Mouse (Mus musculus): ENCODE data around the gene Ror1. TPM values are rescaled to one million over a fixed set of nuclear protein-coding genes. Genes with fewer than 3 reads are reported as not detected.

The Ror1 gene
- polyA plus RNA-seq, 1 experiment from 2014 or later, result 1.5 TPM

- no peak for DNase-seq (ENCODE audit: low spot score)
- 52% methylated on average over 3 of the region's 3 CpGs for WGBS
- H3K4me1 ChIP-seq (replicated peaks; ENCODE audit: control insufficient read depth, insufficient read depth, low read length), result no peaks in the 10 kb centered on the region; the same call in 1 of the 2 replicates
These were observed 35.8 kb upstream of the Ror1 start for GRCm38 (mm10) chr4:100059811-100060210.

DNA sequence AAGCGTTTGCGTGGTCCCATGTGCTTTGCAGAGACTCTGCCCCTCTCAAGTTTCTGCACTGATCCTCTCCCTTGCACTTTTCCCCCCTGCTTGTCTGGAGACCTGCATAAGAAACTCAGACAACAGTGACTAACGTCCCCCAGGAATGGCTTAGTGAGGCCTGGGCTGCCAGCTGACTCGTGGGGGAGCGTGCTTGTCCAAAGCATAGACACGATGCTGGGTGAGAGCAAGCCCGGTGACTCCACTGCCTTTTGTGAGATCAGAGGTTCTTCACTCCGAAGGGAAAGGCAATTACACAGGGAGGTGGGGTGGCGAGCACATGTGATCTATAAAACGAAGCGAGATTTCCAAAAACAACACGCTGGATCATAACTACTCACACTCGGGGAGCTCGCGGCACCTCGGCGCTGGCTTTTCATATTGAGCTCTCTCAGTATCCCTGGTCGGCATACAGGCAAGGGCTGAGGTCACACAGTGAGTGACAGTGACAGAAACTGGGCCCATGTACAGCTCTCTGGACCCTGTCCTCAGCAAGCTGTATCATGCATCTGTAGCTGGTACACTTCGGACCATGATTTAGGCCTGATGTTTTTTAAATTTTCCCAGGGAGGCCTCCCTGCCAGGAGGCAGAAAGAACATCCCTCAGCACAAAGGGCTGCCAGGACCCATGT is 34.1 kb upstream of the Ror1 start:
- Histone ChIP-seq H3K4me1 (replicated peaks; ENCODE audit: control insufficient read depth, insufficient read depth, low read length) (no peaks in the 10 kb centered on the region), H3K4me2 (replicated peaks) (no peak overlapping the region), H3K9ac (no peak overlapping the region), H3K4me3 (replicated peaks; ENCODE audit: low read length) (no peak overlapping the region), H3K27ac (no peak overlapping the region), H3K27me3 (ENCODE audit: control insufficient read depth, insufficient read depth, low read length) (no peaks in the 10 kb centered on the region), H3K36me3 (replicated peaks; ENCODE audit: control insufficient read depth, insufficient read depth) (no peaks in the 10 kb centered on the region), H3K9me3 (ENCODE audit: control insufficient read depth, low read length) (no peaks in the 10 kb centered on the region)
- DNase-seq (ENCODE audit: low spot score) (no peak), ATAC-seq (ENCODE audit: low FRiP score) (no peak)
- WGBS, result 77% methylated on average over 19 of the region's 19 CpGs

More at GRCm38 (mm10) chr4:100059811-100060210, 35.8 kb upstream of the Ror1 start:
- H3K9ac ChIP-seq, result no peak overlapping the region
- no peaks in the 10 kb centered on the region for H3K36me3 ChIP-seq (replicated peaks; ENCODE audit: control insufficient read depth, insufficient read depth)
- no peak for ATAC-seq (ENCODE audit: low FRiP score)
- H3K9me3 ChIP-seq (ENCODE audit: control insufficient read depth, low read length), result no peaks in the 10 kb centered on the region
- no peak overlapping the region for H3K4me2 ChIP-seq (replicated peaks)
- no peaks in the 10 kb centered on the region for H3K27me3 ChIP-seq (ENCODE audit: control insufficient read depth, insufficient read depth, low read length)
- H3K27ac ChIP-seq, result no peak overlapping the region
- no peak overlapping the region for H3K4me3 ChIP-seq (replicated peaks; ENCODE audit: low read length)

DNA sequence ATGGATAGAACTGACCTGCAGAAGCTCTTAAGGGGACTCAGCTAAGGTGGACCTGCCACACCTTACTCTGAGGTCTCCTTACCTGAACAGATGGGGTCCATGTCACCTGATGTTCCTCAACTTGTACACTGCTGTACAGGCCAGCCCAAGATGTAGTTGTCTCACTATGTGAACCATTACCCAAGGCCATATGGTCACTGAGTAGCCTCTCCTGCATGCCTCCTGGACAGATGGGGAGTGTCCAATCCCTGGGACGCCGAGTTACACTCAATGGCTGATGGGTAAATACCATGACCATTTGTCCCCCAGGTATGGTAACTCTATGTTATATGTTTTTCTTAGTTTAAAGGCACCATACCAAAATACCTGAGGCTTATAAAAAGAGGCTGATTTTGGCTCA is 29.9 kb upstream of the Ror1 start:
- no peaks in the 10 kb centered on the region for H3K9me3 ChIP-seq (ENCODE audit: control insufficient read depth, low read length)
- no peaks in the 10 kb centered on the region for H3K27me3 ChIP-seq (ENCODE audit: control insufficient read depth, insufficient read depth, low read length)
- H3K9ac ChIP-seq, result no peak overlapping the region
- ATAC-seq (ENCODE audit: low FRiP score) (no peak), DNase-seq (ENCODE audit: low spot score) (no peak)
- 97% methylated on average over 2 of the region's 2 CpGs for WGBS
- H3K27ac ChIP-seq, result no peak overlapping the region
- H3K4me1 ChIP-seq (replicated peaks; ENCODE audit: control insufficient read depth, insufficient read depth, low read length), result no peaks in the 10 kb centered on the region
- no peak overlapping the region for H3K4me2 ChIP-seq (replicated peaks)
- no peak overlapping the region for H3K4me3 ChIP-seq (replicated peaks; ENCODE audit: low read length)
- no peaks in the 10 kb centered on the region for H3K36me3 ChIP-seq (replicated peaks; ENCODE audit: control insufficient read depth, insufficient read depth)

- WGBS, result 78% methylated on average over 6 of the region's 6 CpGs
- H3K4me1 ChIP-seq (replicated peaks; ENCODE audit: control insufficient read depth, insufficient read depth, low read length), result no peaks in the 10 kb centered on the region
- H3K4me3 ChIP-seq (replicated peaks; ENCODE audit: low read length), result no peak overlapping the region
- ATAC-seq (ENCODE audit: low FRiP score), result no peak
- no peaks in the 10 kb centered on the region for H3K9me3 ChIP-seq (ENCODE audit: control insufficient read depth, low read length)
- no peak overlapping the region for H3K27ac ChIP-seq
- DNase-seq (ENCODE audit: low spot score), result no peak
- no peaks in the 10 kb centered on the region for H3K27me3 ChIP-seq (ENCODE audit: control insufficient read depth, insufficient read depth, low read length)
- no peaks in the 10 kb centered on the region for H3K36me3 ChIP-seq (replicated peaks; ENCODE audit: control insufficient read depth, insufficient read depth)
- H3K4me2 ChIP-seq (replicated peaks), result no peak overlapping the region
- no peak overlapping the region for H3K9ac ChIP-seq
These were observed 25.5 kb upstream of the Ror1 start for GRCm38 (mm10) chr4:100070101-100070500.

- H3K4me3 ChIP-seq (replicated peaks; ENCODE audit: low read length), result peak overlapping the region; percentile 70
- peak overlapping the region; percentile 65; the same call in 1 of the 2 replicates for H3K9ac ChIP-seq
- under 1% methylated on average over 21 of the region's 21 CpGs for WGBS
- ATAC-seq (ENCODE audit: low FRiP score), result no peak
- H3K36me3 ChIP-seq (replicated peaks; ENCODE audit: control insufficient read depth, insufficient read depth), result no peaks in the 10 kb centered on the region
- no peak overlapping the region for H3K27ac ChIP-seq
- no peaks in the 10 kb centered on the region for H3K4me1 ChIP-seq (replicated peaks; ENCODE audit: control insufficient read depth, insufficient read depth, low read length)
- peak overlapping the region; percentile 99 for H3K4me2 ChIP-seq (replicated peaks)
- no peaks in the 10 kb centered on the region for H3K9me3 ChIP-seq (ENCODE audit: control insufficient read depth, low read length)
- peaks cover 13% of the 10 kb centered on the region for H3K27me3 ChIP-seq (ENCODE audit: control insufficient read depth, insufficient read depth, low read length)
- peak; percentile 43 for DNase-seq (ENCODE audit: low spot score)
These were observed 1.1 kb downstream of the Ror1 start for GRCm38 (mm10) chr4:100096596-100097181.

DNA sequence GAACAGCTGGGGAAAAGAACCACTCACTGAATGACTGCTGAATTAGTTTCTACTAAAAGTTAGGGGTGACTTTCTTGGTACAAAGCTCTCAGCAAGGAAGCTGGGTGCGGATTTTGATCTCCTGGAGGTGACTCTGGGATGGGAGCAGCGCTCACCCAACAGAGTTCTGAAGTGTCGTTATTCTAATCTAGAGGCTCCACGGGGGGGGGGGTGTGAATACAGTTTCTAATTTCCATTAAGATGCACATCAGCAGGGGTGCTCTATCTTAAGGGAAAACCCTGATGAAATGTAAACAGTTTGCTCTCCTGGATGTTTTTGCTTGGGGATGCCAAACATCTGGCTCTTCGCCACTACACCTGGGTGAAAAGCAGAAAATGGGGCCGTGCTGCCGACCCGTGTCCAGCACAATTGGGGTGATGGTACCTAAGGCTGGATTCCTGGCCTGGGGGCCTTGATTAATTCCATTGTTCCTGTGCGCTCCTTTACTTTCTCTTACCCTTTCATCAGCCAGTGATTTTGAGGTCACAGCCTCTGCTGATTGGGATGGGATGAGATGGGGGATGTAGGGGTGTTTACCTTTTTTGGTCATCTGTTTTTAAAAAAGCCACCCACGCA is 1.9 kb downstream of the Ror1 start:
- WGBS, result 16% methylated on average over 10 of the region's 10 CpGs
- no peaks in the 10 kb centered on the region for H3K9me3 ChIP-seq (ENCODE audit: control insufficient read depth, low read length)
- H3K9ac ChIP-seq, result peak overlapping the region; percentile 65; the same call in 1 of the 2 replicates
- peak overlapping the region; percentile 70 for H3K4me3 ChIP-seq (replicated peaks; ENCODE audit: low read length)
- peak overlapping the region; percentile 99 for H3K4me2 ChIP-seq (replicated peaks)
- H3K27me3 ChIP-seq (ENCODE audit: control insufficient read depth, insufficient read depth, low read length), result peaks cover 13% of the 10 kb centered on the region
- H3K36me3 ChIP-seq (replicated peaks; ENCODE audit: control insufficient read depth, insufficient read depth), result no peaks in the 10 kb centered on the region
- H3K27ac ChIP-seq, result no peak overlapping the region
- ATAC-seq (ENCODE audit: low FRiP score), result no peak
- no peak for DNase-seq (ENCODE audit: low spot score)
- no peaks in the 10 kb centered on the region for H3K4me1 ChIP-seq (replicated peaks; ENCODE audit: control insufficient read depth, insufficient read depth, low read length)

DNA sequence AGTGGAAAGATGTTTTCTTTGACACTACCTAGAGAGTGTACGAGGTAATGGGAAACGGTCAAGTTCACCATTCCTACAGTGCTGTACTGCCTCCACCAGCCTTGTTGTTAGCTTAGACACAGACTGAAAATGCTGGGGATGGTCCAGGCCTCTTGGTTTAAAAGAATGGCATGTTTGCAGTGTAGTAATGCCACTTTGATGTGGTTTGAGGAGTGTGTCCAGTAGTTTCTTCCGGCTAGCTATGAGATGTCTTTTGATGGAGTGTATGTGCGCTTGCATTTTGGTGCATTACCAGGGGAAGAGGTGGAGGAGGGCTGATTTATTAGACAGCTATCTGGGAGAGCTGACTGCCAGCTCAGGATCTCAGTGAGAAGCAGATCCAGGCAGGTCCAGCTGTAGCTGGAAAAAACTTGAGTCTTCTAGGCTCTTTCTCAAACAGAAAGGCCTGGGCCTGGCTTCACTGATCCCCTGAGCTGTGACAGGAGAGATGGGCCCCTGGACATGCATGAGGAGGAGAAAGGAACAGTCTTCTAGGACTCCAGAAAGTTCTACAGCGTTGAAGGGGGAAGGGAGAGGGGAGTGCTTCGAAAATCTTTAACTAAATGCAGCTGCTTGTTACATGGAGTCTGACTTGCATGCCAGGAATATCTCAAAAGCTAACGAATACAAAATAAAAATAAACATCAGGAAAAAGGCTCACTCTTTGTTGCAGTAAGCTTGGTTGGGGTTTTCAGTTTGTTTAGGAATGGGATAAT is 5.7 kb downstream of the Ror1 start:
- Histone ChIP-seq H3K9me3 (ENCODE audit: control insufficient read depth, low read length) (no peaks in the 10 kb centered on the region), H3K4me3 (replicated peaks; ENCODE audit: low read length) (no peak overlapping the region), H3K27ac (no peak overlapping the region), H3K4me1 (replicated peaks; ENCODE audit: control insufficient read depth, insufficient read depth, low read length) (0 out of 2 replicates have a peak, but pooled peaks cover 2% of the 10 kb centered on the region), H3K27me3 (ENCODE audit: control insufficient read depth, insufficient read depth, low read length) (peaks cover 12% of the 10 kb centered on the region), H3K9ac (no peak overlapping the region), H3K4me2 (replicated peaks) (no peak overlapping the region), H3K36me3 (replicated peaks; ENCODE audit: control insufficient read depth, insufficient read depth) (no peaks in the 10 kb centered on the region)
- ATAC-seq (ENCODE audit: low FRiP score) (no peak), DNase-seq (ENCODE audit: low spot score) (no peak)
- 84% methylated on average over 7 of the region's 7 CpGs for WGBS

- Histone ChIP-seq H3K4me3 (replicated peaks; ENCODE audit: low read length) (no peak overlapping the region), H3K4me2 (replicated peaks) (no peak overlapping the region), H3K27ac (no peak overlapping the region), H3K9me3 (ENCODE audit: control insufficient read depth, low read length) (no peaks in the 10 kb centered on the region), H3K4me1 (replicated peaks; ENCODE audit: control insufficient read depth, insufficient read depth, low read length) (0 out of 2 replicates have a peak, but pooled peaks cover 2% of the 10 kb centered on the region), H3K9ac (no peak overlapping the region), H3K27me3 (ENCODE audit: control insufficient read depth, insufficient read depth, low read length) (peaks cover 9% of the 10 kb centered on the region), H3K36me3 (replicated peaks; ENCODE audit: control insufficient read depth, insufficient read depth) (no peaks in the 10 kb centered on the region)
- no peak for DNase-seq (ENCODE audit: low spot score)
- 75% methylated on average over 5 of the region's 5 CpGs for WGBS
- ATAC-seq (ENCODE audit: low FRiP score), result no peak
These were observed 6.3 kb downstream of the Ror1 start for GRCm38 (mm10) chr4:100101844-100102243.

GRCm38 (mm10) chr4:100104241-100104640 is 8.7 kb downstream of the Ror1 start:
- WGBS, result 73% methylated on average over 1 of the region's 1 CpGs
- ATAC-seq (ENCODE audit: low FRiP score) (no peak), DNase-seq (ENCODE audit: low spot score) (no peak)
- no peak overlapping the region for H3K9ac ChIP-seq
- H3K4me2 ChIP-seq (replicated peaks), result no peak overlapping the region
- no peaks in the 10 kb centered on the region for H3K36me3 ChIP-seq (replicated peaks; ENCODE audit: control insufficient read depth, insufficient read depth)
- no peaks in the 10 kb centered on the region for H3K9me3 ChIP-seq (ENCODE audit: control insufficient read depth, low read length)
- H3K4me3 ChIP-seq (replicated peaks; ENCODE audit: low read length), result no peak overlapping the region
- H3K4me1 ChIP-seq (replicated peaks; ENCODE audit: control insufficient read depth, insufficient read depth, low read length), result 0 out of 2 replicates have a peak, but pooled peaks cover 2% of the 10 kb centered on the region
- no peaks in the 10 kb centered on the region for H3K27me3 ChIP-seq (ENCODE audit: control insufficient read depth, insufficient read depth, low read length)
- no peak overlapping the region for H3K27ac ChIP-seq

All from hindbrain, embryonic 14.5 days (tissue).